Mouse (Mus musculus): ENCODE measurements around the gene Ly6g6f.
"Not testable (repeated sequence)": the region's sequence is repeated elsewhere in the genome, so short reads cannot be mapped to it uniquely, and the experiment has no call there.

The Ly6g6f gene

GRCm38 (mm10) chr17:35085208-35085865 lies at the start of gene Ly6g6f:
Gene Ly6g6f, minus strand, starts transcription at chr17:35085610.
- no peak for DNase-seq (ENCODE audit: low spot score)

GRCm38 (mm10) chr17:35134801-35135590 lies 49.6 kb upstream of the Ly6g6f start, which contains the start of gene Bag6:
Gene Bag6, plus strand, starts transcription at chr17:35135178.
- DNase-seq (ENCODE audit: low spot score) = peak; percentile 96

GRCm38 (mm10) chr17:35133517-35133916 lies 48.1 kb upstream of the Ly6g6f start:
- no peak for DNase-seq (ENCODE audit: low spot score)

- DNase-seq (ENCODE audit: low spot score) = no peak
Observed at GRCm38 (mm10) chr17:35132174-35132560, 46.8 kb upstream of the Ly6g6f start.

GRCm38 (mm10) chr17:35131500-35132173 lies 46.2 kb upstream of the Ly6g6f start, which contains the start of gene Apom:
Gene Apom, minus strand, starts transcription at chr17:35132050.
- DNase-seq (ENCODE audit: low spot score) = no peak

- no peak for DNase-seq (ENCODE audit: low spot score)
Observed at GRCm38 (mm10) chr17:35131038-35131437, 45.6 kb upstream of the Ly6g6f start.

GRCm38 (mm10) chr17:35128996-35129395 lies 43.6 kb upstream of the Ly6g6f start:
- DNase-seq (ENCODE audit: low spot score) = no peak

GRCm38 (mm10) chr17:35127017-35127416 lies 41.6 kb upstream of the Ly6g6f start:
- DNase-seq (ENCODE audit: low spot score) = no peak

- DNase-seq (ENCODE audit: low spot score) = peak; percentile 72
Observed at GRCm38 (mm10) chr17:35126206-35126611, 40.8 kb upstream of the Ly6g6f start, which contains the start of gene D17H6S53E. Gene D17H6S53E, plus strand, starts transcription at chr17:35126373.

- no peak for DNase-seq (ENCODE audit: low spot score)
Observed at GRCm38 (mm10) chr17:35125578-35125977, 40.2 kb upstream of the Ly6g6f start.

GRCm38 (mm10) chr17:35125081-35125480 lies 39.7 kb upstream of the Ly6g6f start:
- DNase-seq (ENCODE audit: low spot score) = no peak

GRCm38 (mm10) chr17:35124261-35124896 lies 39.0 kb upstream of the Ly6g6f start:
- not testable (repeated sequence) for DNase-seq (ENCODE audit: low spot score)

GRCm38 (mm10) chr17:35123287-35123686 lies 37.9 kb upstream of the Ly6g6f start:
- DNase-seq (ENCODE audit: low spot score) = not testable (repeated sequence)

GRCm38 (mm10) chr17:35121871-35122303 lies 36.5 kb upstream of the Ly6g6f start, which contains the start of gene Csnk2b:
Gene Csnk2b, minus strand, starts transcription at chr17:35122053.
- DNase-seq (ENCODE audit: low spot score) = peak; percentile 91

GRCm38 (mm10) chr17:35121143-35121799 lies 35.9 kb upstream of the Ly6g6f start, which contains the start of gene Gpank1:
Gene Gpank1, plus strand, starts transcription at chr17:35121455.
- peak; percentile 99 for DNase-seq (ENCODE audit: low spot score)

- DNase-seq (ENCODE audit: low spot score) = no peak
Observed at GRCm38 (mm10) chr17:35120745-35121142, 35.3 kb upstream of the Ly6g6f start.

GRCm38 (mm10) chr17:35115046-35116019 lies 29.9 kb upstream of the Ly6g6f start, which contains the start of gene Ly6g5b:
Gene Ly6g5b, minus strand, starts transcription at chr17:35115428.
- peak; percentile 53 for DNase-seq (ENCODE audit: low spot score)

GRCm38 (mm10) chr17:35111774-35112173 lies 26.4 kb upstream of the Ly6g6f start:
- no peak for DNase-seq (ENCODE audit: low spot score)

GRCm38 (mm10) chr17:35108097-35108496 lies 22.7 kb upstream of the Ly6g6f start, which contains the start of gene Ly6g5c:
Gene Ly6g5c, plus strand, starts transcription at chr17:35108279.
- no peak for DNase-seq (ENCODE audit: low spot score)

- no peak for DNase-seq (ENCODE audit: low spot score)
Observed at GRCm38 (mm10) chr17:35106522-35106921, 21.1 kb upstream of the Ly6g6f start.

Data from MN1 (cell line).